Mouse (Mus musculus) Patski (cell line): ENCODE data around the gene Rer1. TPM values are rescaled to one million over a fixed set of nuclear protein-coding genes. Genes with fewer than 3 reads are reported as not detected.
"Not testable (repeated sequence)": the region's sequence is repeated elsewhere in the genome, so short reads cannot be mapped to it uniquely, and the experiment has no call there.

Experiments used
- ATAC-seq: fragments of 100-300 bp; one replicate; pipeline ENCODE4 v1.8.0; 2021
- CTCF ChIA-PET: fragments of 350-600 bp; sonication (Branson Sonifier 250); formaldehyde crosslinking; loops from one replicate; lab custom pipeline; 2022; ENCODE audit warnings: inconsistent platforms; lab: Charles Lee
- POLR2A ChIA-PET: fragments of 350-600 bp; sonication (Branson Sonifier 250); formaldehyde crosslinking; loops from one replicate; lab custom pipeline; 2022; ENCODE audit warnings: antibody characterized with exemption, inconsistent platforms; lab: Charles Lee
- DNase-seq: peaks from one replicate; pipeline ENCODE4 v3.0.0-alpha.2; 2011; ENCODE audit warnings: low read depth, low spot score
- H3K27me3 ChIP-seq: fragments of 371-371 bp; one replicate; pipeline ENCODE4 v1.5.1; 2021
- CTCF ChIP-seq: fragments of 100-300 bp; IDR thresholded peaks from one replicate; pipeline ENCODE4 v1.5.1; 2021
- in situ Hi-C: fragments of 300-500 bp; cut with MboI; formaldehyde crosslinking; loops from 3 replicates; pipeline ENCODE4 v1.11.1; 2018; ENCODE audit warnings: low pct_unique_long_range_greater_than_20kb, mixed read lengths
- polyA plus RNA-seq: library from polyadenylated mRNA; unstranded; gene quantifications from one replicate; pipeline ENCODE4 v1.2.3, GENCODE M21; 2021

The Rer1 gene
- polyA plus RNA-seq, 1 experiment from 2014 or later = 91.9 TPM

DNA sequence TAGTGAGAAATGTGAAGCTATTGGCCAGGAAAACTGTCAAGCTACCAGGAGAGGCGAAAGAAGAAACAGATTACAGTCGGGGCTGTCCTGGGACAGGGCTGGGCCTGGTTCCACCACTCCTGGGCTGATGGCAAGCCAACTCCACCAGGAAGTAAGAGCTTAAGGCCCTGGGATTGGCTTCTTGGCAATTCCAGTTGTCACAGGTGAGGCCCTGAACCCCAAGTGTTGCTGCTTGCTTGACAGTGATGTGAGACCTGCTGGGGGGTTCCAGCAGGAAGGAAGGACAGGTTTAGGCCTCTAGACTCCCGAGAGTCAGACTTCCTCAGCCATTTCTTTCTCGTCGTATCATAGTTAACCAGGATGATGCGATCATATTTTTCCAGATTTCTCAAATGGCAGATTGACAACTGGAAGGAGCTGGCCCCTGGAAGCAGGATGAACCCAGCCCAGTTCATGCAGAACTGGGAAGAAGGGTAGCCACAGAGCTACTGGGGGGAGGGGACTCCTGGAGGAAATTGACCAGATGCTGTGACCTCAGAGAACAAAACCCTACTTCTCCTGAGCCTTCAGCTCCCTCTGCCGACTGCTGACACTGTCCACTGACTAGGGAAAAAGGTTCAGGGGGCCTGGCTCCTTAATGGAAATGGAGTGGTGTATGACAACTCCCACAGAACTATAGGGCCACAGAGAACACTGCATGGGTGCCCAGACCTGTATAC lies 7.4 kb upstream of the Rer1 start:
- CTCF ChIA-PET = interaction anchor here (0.8 to 7.9 kb wide), 8 partner anchors 64 to 173 kb away, joined by 3 to 50 read pairs (median 3); partner anchors contain the start of gene Faap20
- H3K27me3 ChIP-seq = no peaks in the 10 kb centered on the region
- TF ChIP-seq CTCF = no peak
- ATAC-seq (no peak), DNase-seq (no peak)
- in situ Hi-C loops = loop anchor here (5.0 kb wide), 1 partner anchor 214 kb away; no protein-coding TSS in a partner anchor
- POLR2A ChIA-PET = interaction anchor here (1.0 kb wide), 1 partner anchor 155 kb away, joined by 3 read pairs; the partner anchor contains the start of gene Faap20

DNA sequence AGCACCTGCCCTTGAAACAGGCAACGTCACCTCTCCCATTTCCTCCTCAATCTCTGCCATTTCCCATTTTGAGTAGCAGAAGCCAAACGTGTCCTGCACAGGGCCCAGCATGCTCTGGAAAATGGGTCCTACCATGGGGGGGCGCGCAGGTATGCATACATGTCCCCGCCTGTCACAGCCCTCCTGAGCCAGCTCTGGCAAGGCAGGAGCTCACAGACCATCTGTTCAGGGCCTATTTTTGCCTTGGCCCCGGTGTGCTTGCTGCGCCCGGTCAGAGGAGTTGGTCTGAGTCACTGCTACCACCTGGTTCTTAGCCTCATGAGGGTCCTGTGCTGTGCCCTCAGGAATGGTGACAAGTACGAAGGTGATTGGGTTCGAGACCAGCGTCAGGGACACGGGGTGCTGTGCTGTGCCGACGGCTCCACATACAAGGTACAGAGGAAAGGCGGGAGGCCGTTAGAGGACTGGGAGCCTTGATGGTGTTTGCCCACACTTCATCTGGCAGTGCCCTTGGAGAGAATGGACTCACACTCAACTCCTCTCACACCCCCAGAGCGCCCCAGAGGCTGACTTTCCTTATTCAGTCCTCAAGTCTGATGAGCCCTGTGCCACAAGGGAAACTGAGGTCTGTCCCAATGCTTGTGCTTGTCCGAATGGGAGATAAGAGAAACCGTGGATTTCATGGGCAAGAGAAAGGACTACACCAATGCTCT lies 6.7 kb upstream of the Rer1 start:
- no peaks in the 10 kb centered on the region for H3K27me3 ChIP-seq
- TF ChIP-seq CTCF = no peak
- DNase-seq = no peak
- CTCF ChIA-PET = interaction anchor here (1.1 to 7.9 kb wide), 5 partner anchors 82 to 158 kb away, joined by 3 to 50 read pairs (median 4); partner anchors contain the start of gene Faap20
- in situ Hi-C loops = loop anchor here (5.0 kb wide), 1 partner anchor 214 kb away; no protein-coding TSS in a partner anchor
- POLR2A ChIA-PET = interaction anchor here (1.0 kb wide), 1 partner anchor 156 kb away, joined by 3 read pairs; the partner anchor contains the start of gene Faap20
- no peak for ATAC-seq

- in situ Hi-C loops = loop anchor here (5.0 kb wide), 1 partner anchor 216 kb away; no protein-coding TSS in a partner anchor
- CTCF ChIA-PET = interaction anchor here (7.9 kb wide), 1 partner anchor 160 kb away, joined by 50 read pairs; the partner anchor contains the start of gene Faap20
- POLR2A ChIA-PET = no interaction called here
- no peak for DNase-seq
- TF ChIP-seq CTCF = no peak
- no peak for ATAC-seq
- no peaks in the 10 kb centered on the region for H3K27me3 ChIP-seq
These were observed 4.7 kb upstream of the Rer1 start for GRCm38 (mm10) chr4:155090688-155091449.

- no peaks in the 10 kb centered on the region for H3K27me3 ChIP-seq
- ChIA-PET POLR2A (no interaction called here), CTCF (no interaction called here)
- DNase-seq (no peak), ATAC-seq (no peak)
- in situ Hi-C loops = loop anchor here (5.0 kb wide), 1 partner anchor 217 kb away; no protein-coding TSS in a partner anchor
- TF ChIP-seq CTCF = no peak
These were observed 4.0 kb upstream of the Rer1 start for GRCm38 (mm10) chr4:155090147-155090546.

DNA sequence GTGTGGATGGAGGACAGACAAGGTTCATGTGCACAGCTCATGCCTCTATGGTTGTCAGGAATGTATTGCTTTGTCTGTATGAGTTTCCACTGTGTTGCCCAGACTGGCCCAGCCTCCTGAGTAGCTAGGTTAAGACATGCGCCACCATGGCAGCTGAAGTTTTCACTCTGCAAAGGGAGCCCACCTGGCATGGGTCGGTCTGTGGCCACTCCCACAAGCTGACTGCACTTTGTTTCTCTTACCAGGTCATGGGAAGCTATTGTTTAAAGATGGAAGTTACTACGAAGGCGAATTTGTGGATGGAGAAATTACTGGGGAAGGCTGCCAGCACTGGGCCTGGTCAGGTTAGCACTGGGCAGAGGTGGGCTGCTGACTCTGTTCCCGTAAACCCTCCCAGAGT lies 3.1 kb upstream of the Rer1 start:
- CTCF ChIA-PET = no interaction called here
- no peak for TF ChIP-seq CTCF
- POLR2A ChIA-PET = no interaction called here
- in situ Hi-C loops = no loop called here
- H3K27me3 ChIP-seq = no peaks in the 10 kb centered on the region
- DNase-seq (no peak), ATAC-seq (no peak)

GRCm38 (mm10) chr4:155085206-155086107 lies 725 bp downstream of the Rer1 start:
- peak; percentile 36 for ATAC-seq
- H3K27me3 ChIP-seq = no peaks in the 10 kb centered on the region
- ChIA-PET POLR2A (no interaction called here), CTCF (interaction anchor here (1.4 kb wide), 1 partner anchor 9 kb away, joined by 3 read pairs; no protein-coding TSS in a partner anchor)
- no peak for TF ChIP-seq CTCF
- in situ Hi-C loops = no loop called here
- no peak for DNase-seq

- ATAC-seq = no peak
- ChIA-PET CTCF (interaction anchor here (1.4 kb wide), 1 partner anchor 10 kb away, joined by 3 read pairs; no protein-coding TSS in a partner anchor), POLR2A (no interaction called here)
- H3K27me3 ChIP-seq = no peaks in the 10 kb centered on the region
- TF ChIP-seq CTCF = no peak
- in situ Hi-C loops = no loop called here
- no peak for DNase-seq
These were observed 1.8 kb downstream of the Rer1 start for GRCm38 (mm10) chr4:155084351-155084750.

- no peak for TF ChIP-seq CTCF
- CTCF ChIA-PET = interaction anchor here (1.4 kb wide), 1 partner anchor 11 kb away, joined by 3 read pairs; no protein-coding TSS in a partner anchor
- no peak for DNase-seq
- H3K27me3 ChIP-seq = no peaks in the 10 kb centered on the region
- POLR2A ChIA-PET = no interaction called here
- in situ Hi-C loops = no loop called here
- ATAC-seq = no peak
These were observed 2.6 kb downstream of the Rer1 start for GRCm38 (mm10) chr4:155083553-155083952.

- in situ Hi-C loops = no loop called here
- CTCF ChIA-PET = no interaction called here
- no peak for DNase-seq
These were observed 6.5 kb downstream of the Rer1 start for GRCm38 (mm10) chr4:155079666-155080065.

DNA sequence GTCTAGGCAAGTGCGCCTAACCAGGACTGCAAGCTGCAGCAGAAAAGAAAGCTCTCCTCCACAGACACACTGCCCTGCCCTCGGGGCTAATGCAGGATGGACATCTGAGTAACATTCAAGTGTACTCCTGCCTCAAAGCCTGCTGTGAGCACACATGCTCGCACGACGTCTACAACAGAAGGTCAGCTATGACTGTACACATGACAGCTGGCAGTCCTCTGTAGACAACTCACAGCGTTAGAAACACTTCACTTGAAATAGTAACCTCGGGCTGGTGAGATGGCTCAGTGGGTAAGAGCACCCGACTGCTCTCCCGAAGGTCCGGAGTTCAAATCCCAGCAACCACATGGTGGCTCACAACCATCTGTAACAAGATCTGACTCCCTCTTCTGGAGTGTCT lies 7.4 kb downstream of the Rer1 start:
- ATAC-seq, in situ Hi-C loops, DNase-seq, H3K27me3 ChIP-seq, CTCF ChIA-PET: not testable (repeated sequence)
- POLR2A ChIA-PET = interaction anchor here (0.6 kb wide), 1 partner anchor 18 kb away, joined by 4 read pairs; no protein-coding TSS in a partner anchor

More at GRCm38 (mm10) chr4:155079666-155080065, 6.5 kb downstream of the Rer1 start:
- no peak for ATAC-seq
- no peaks in the 10 kb centered on the region for H3K27me3 ChIP-seq
- no peak for TF ChIP-seq CTCF
- POLR2A ChIA-PET = no interaction called here
